Mouse (Mus musculus): ENCODE results near the gene Dusp15. TPM values are rescaled to one million over a fixed set of nuclear protein-coding genes. Genes with fewer than 3 reads are reported as not detected.

Dusp15 gene
- total and polyA plus RNA-seq, 2 experiments from 2014 or later, result 21.2 to 47.0 TPM

DNA sequence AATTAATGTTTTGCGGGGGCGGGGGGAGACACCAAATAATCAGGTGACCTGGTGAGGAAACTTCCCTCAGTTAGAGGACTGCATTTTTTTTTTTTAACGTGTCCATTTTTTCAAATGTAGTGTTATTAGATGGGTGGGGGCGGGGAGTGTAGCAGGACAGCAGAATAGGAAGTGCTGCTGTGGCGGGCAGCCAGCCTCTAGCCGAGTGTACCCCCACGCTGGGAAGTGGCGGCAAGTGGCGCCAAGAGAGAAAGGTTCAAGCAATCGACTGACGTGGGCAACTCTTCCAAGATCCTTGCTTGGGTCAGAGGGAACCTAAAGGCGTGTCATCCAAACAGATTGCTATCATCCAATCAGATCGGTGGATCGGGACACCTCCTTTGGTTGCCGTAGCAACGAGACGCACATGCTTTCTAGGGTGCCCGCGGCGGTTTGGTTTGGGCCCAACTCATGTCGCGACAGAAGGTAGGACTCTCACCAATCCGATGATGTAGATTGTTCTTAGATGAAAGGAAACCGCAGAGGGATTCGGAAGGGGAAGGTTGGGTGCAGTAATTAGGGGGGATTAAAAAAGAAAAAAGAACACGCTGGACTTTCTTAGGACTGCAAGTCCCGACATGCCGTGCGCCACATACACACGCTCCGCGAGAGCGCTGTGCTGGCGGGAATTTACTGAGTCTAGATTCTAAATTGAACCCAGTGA is 10.7 kb upstream of the Dusp15 start, which contains the start of gene Ttll9:
Ttll9 (plus strand) TSS at position 395 of the 703 bp plus-strand sequence.
- WGBS, result under 1% methylated on average over 34 of the region's 34 CpGs

GRCm38 (mm10) chr2:152958116-152958515 is 6.6 kb upstream of the Dusp15 start:
- no peaks in the 10 kb centered on the region for H3K9me3 ChIP-seq (ENCODE audit: low read length)
- H3K4me3 ChIP-seq (ENCODE audit: low read length), result no peak overlapping the region
- H3K4me1 ChIP-seq (ENCODE audit: insufficient read depth, low read length), result no peaks in the 10 kb centered on the region
- 75% methylated on average over 3 of the region's 3 CpGs for WGBS
- no peaks in the 10 kb centered on the region for H3K36me3 ChIP-seq (ENCODE audit: insufficient read depth, low read length)
- TF ChIP-seq CTCF (IDR thresholded peaks at IDR 0.05; ENCODE audit: low read depth), result no peak
- H3K27ac ChIP-seq, result no peak overlapping the region
- H3K4me2 ChIP-seq (ENCODE audit: low read depth, low read length), result no peak overlapping the region
- no peaks in the 10 kb centered on the region for H3K27me3 ChIP-seq (ENCODE audit: insufficient read depth, low read length)
- no peak for DNase-seq (ENCODE audit: low spot score)
- no peak for ATAC-seq
- H3K9ac ChIP-seq (replicated peaks; ENCODE audit: low read length), result no peak overlapping the region

More for the DNA sequence above, 10.7 kb upstream of the Dusp15 start, which contains the start of gene Ttll9:
- H3K4me2 ChIP-seq (ENCODE audit: low read depth, low read length), result peak within 1 kb of the TSS; percentile 73
- no peaks in the 10 kb centered on the region for H3K4me1 ChIP-seq (ENCODE audit: insufficient read depth, low read length)
- no peak for TF ChIP-seq CTCF (IDR thresholded peaks at IDR 0.05; ENCODE audit: low read depth)
- H3K4me3 ChIP-seq (ENCODE audit: low read length), result peak within 1 kb of the TSS; percentile 45
- ATAC-seq, result peak; percentile 98
- no peaks in the 10 kb centered on the region for H3K9me3 ChIP-seq (ENCODE audit: low read length)
- H3K27ac ChIP-seq, result no peak within 1 kb of the TSS
- no peaks in the 10 kb centered on the region for H3K27me3 ChIP-seq (ENCODE audit: insufficient read depth, low read length)
- DNase-seq (ENCODE audit: low spot score), result peak; percentile 92
- no peaks in the 10 kb centered on the region for H3K36me3 ChIP-seq (ENCODE audit: insufficient read depth, low read length)
- peak within 1 kb of the TSS; percentile 51; the same call in 1 of the 2 replicates for H3K9ac ChIP-seq (replicated peaks; ENCODE audit: low read length)

DNA sequence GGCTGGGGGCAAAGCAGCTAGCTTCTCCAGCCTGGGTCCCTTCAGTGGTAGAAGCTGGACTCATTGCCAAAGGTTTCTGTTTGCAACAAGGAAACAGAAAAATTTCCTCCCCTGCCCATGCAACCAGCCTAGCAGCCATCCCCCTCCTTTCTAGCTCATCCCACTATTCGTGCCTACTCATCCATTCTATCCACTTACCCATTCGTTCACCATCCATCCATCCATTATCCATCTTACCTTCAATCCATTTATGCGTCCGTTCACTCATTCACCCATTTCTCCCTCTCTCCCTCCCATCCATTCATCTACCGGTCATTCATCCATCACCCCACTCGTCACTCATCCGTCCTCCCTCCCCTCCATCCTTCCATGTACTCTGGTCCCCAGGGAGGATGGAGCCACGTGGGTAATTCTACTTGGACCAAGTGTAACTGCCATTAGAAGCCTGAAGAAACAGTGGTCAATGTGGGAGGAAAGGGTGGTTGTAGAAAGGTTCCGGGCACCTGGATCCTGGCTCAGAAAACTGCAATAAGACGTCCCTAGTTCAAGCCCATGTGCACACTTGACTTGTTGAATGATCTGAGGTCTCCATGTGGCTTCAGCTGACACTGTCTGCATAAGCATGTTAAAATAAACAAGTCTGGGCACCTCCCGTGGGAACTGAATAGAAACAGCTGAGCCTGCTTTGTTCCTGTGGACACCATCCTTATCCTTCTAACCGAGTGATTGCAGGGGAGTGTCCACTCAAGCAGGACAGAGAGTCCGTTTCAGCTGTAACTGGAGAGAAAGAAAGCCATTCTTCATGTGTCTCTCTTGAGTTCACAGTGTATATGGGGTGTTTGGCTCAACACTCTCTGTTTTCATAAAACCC is 587 bp upstream of the Dusp15 start:
- Histone ChIP-seq H3K9ac (replicated peaks; ENCODE audit: low read length) (peak overlapping the region; percentile 84), H3K36me3 (ENCODE audit: insufficient read depth, low read length) (no peaks in the 10 kb centered on the region), H3K4me3 (ENCODE audit: low read length) (peak overlapping the region; percentile 78), H3K9me3 (ENCODE audit: low read length) (no peaks in the 10 kb centered on the region), H3K27ac (peak overlapping the region; percentile 83), H3K4me1 (ENCODE audit: insufficient read depth, low read length) (peaks cover 7% of the 10 kb centered on the region; the same call in 1 of the 2 replicates), H3K4me2 (ENCODE audit: low read depth, low read length) (peak overlapping the region; percentile 86), H3K27me3 (ENCODE audit: insufficient read depth, low read length) (no peaks in the 10 kb centered on the region)
- DNase-seq (ENCODE audit: low spot score) (peak; percentile 76), ATAC-seq (peak; percentile 61)
- WGBS, result 7% methylated on average over 13 of the region's 13 CpGs
- no peak for TF ChIP-seq CTCF (IDR thresholded peaks at IDR 0.05; ENCODE audit: low read depth)

GRCm38 (mm10) chr2:152950358-152951064 is 987 bp downstream of the Dusp15 start:
- no peaks in the 10 kb centered on the region for H3K27me3 ChIP-seq (ENCODE audit: insufficient read depth, low read length)
- H3K36me3 ChIP-seq (ENCODE audit: insufficient read depth, low read length), result no peaks in the 10 kb centered on the region
- peak overlapping the region; percentile 78 for H3K4me3 ChIP-seq (ENCODE audit: low read length)
- peak overlapping the region; percentile 86 for H3K4me2 ChIP-seq (ENCODE audit: low read depth, low read length)
- H3K4me1 ChIP-seq (ENCODE audit: insufficient read depth, low read length), result peaks cover 7% of the 10 kb centered on the region; the same call in 1 of the 2 replicates
- H3K27ac ChIP-seq, result no peak overlapping the region; the same call in 1 of the 2 replicates
- peak overlapping the region; percentile 34; the same call in 1 of the 2 replicates for H3K9ac ChIP-seq (replicated peaks; ENCODE audit: low read length)
- TF ChIP-seq CTCF (IDR thresholded peaks at IDR 0.05; ENCODE audit: low read depth), result no peak
- ATAC-seq, result no peak
- 31% methylated on average over 11 of the region's 11 CpGs for WGBS
- H3K9me3 ChIP-seq (ENCODE audit: low read length), result no peaks in the 10 kb centered on the region
- DNase-seq (ENCODE audit: low spot score), result no peak

- 0 out of 2 replicates have a peak, but pooled peaks cover 2% of the 10 kb centered on the region for H3K27me3 ChIP-seq (ENCODE audit: insufficient read depth, low read length)
- peaks cover 7% of the 10 kb centered on the region; the same call in 1 of the 2 replicates for H3K4me1 ChIP-seq (ENCODE audit: insufficient read depth, low read length)
- DNase-seq (ENCODE audit: low spot score) (no peak), ATAC-seq (no peak)
- no peaks in the 10 kb centered on the region for H3K36me3 ChIP-seq (ENCODE audit: insufficient read depth, low read length)
- H3K9ac ChIP-seq (replicated peaks; ENCODE audit: low read length), result no peak overlapping the region
- TF ChIP-seq CTCF (IDR thresholded peaks at IDR 0.05; ENCODE audit: low read depth), result no peak
- H3K27ac ChIP-seq, result no peak overlapping the region
- no peak overlapping the region for H3K4me2 ChIP-seq (ENCODE audit: low read depth, low read length)
- no peak overlapping the region for H3K4me3 ChIP-seq (ENCODE audit: low read length)
- 85% methylated on average over 5 of the region's 5 CpGs for whole genome bisulfite sequencing
- H3K9me3 ChIP-seq (ENCODE audit: low read length), result no peaks in the 10 kb centered on the region
Measured at GRCm38 (mm10) chr2:152948438-152949020, 3.0 kb downstream of the Dusp15 start.

DNA sequence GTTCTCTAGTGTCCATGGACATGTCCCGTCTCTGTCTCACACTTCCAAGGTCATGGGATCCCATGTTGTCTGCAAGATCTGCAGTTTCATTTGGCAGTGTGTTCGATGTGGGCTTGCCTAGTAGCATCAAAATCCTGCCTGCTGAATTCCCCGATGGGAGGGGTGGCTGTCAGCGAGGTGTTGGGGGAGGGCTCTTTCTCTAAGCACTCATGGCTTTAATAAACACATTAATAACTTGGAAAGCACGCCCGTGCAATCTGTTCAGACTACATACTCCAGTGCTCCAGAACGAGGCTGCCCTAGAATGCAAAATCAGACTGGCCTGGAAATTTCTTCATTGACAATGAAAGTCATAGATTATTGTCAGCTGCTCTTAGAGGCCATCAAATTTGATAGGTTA is 4.4 kb downstream of the Dusp15 start:
- DNase-seq (ENCODE audit: low spot score), result peak; percentile 64
- Histone ChIP-seq H3K27ac (no peak overlapping the region), H3K4me3 (ENCODE audit: low read length) (no peak overlapping the region), H3K9ac (replicated peaks; ENCODE audit: low read length) (no peak overlapping the region), H3K36me3 (ENCODE audit: insufficient read depth, low read length) (no peaks in the 10 kb centered on the region), H3K4me2 (ENCODE audit: low read depth, low read length) (no peak overlapping the region), H3K4me1 (ENCODE audit: insufficient read depth, low read length) (peaks cover 10% of the 10 kb centered on the region), H3K27me3 (ENCODE audit: insufficient read depth, low read length) (peaks cover 9% of the 10 kb centered on the region; the same call in 1 of the 2 replicates), H3K9me3 (ENCODE audit: low read length) (no peaks in the 10 kb centered on the region)
- TF ChIP-seq CTCF (IDR thresholded peaks at IDR 0.05; ENCODE audit: low read depth), result no peak
- ATAC-seq, result no peak
- WGBS, result 39% methylated on average over 7 of the region's 7 CpGs
